Mouse (Mus musculus) midbrain, embryonic 11.5 days (tissue): ENCODE measurements around the gene Cnmd. TPM values are rescaled to one million over a fixed set of nuclear protein-coding genes. Genes with fewer than 3 reads are reported as not detected.

ENCODE experiments used
- ATAC-seq: fragments of 200-750 bp; cut with Nextera tagmentation; 2 replicates; pipeline ENCODE4 v1.8.0; 2017; ENCODE audit warnings: moderate TSS enrichment, moderate library complexity; ENCODE audit not compliant: low FRiP score
- DNase-seq: peaks from one replicate; pipeline ENCODE4 v3.0.0; 2015; ENCODE audit warnings: low spot score; ENCODE audit errors: missing footprints
- H3K27ac ChIP-seq: fragments of 300-500 bp; sonication (generic); 2 replicates; pipeline ENCODE4 v1.5.1; 2014; ENCODE audit warnings: low read depth, low read length
- H3K27me3 ChIP-seq: fragments of 300-500 bp; sonication (generic); 2 replicates; pipeline ENCODE4 v1.6.1; 2014; ENCODE audit warnings: mild to moderate bottlenecking, low read length, moderate library complexity, mixed read lengths; ENCODE audit not compliant: control insufficient read depth, insufficient read depth
- H3K36me3 ChIP-seq: fragments of 300-500 bp; sonication (generic); 2 replicates; pipeline ENCODE4 v1.6.1; 2014; ENCODE audit warnings: mild to moderate bottlenecking, low read length, moderate library complexity, mixed read lengths; ENCODE audit not compliant: control insufficient read depth, insufficient read depth
- H3K4me1 ChIP-seq: fragments of 300-500 bp; sonication (generic); 2 replicates; pipeline ENCODE4 v1.6.1; 2014; ENCODE audit warnings: low read length; ENCODE audit not compliant: control insufficient read depth, insufficient read depth
- H3K4me2 ChIP-seq: fragments of 300-500 bp; sonication (generic); 2 replicates; pipeline ENCODE4 v1.6.1; 2014; ENCODE audit warnings: mild to moderate bottlenecking, moderate library complexity
- H3K4me3 ChIP-seq: fragments of 300-500 bp; sonication (generic); 2 replicates; pipeline ENCODE4 v1.5.1; 2014; ENCODE audit warnings: low read depth, low read length
- H3K9ac ChIP-seq: fragments of 300-500 bp; sonication (generic); 2 replicates; pipeline ENCODE4 v1.6.1; 2014; ENCODE audit warnings: low read length
- H3K9me3 ChIP-seq: fragments of 300-500 bp; sonication (generic); 2 replicates; pipeline ENCODE4 v1.6.1; 2016; ENCODE audit warnings: low read length; ENCODE audit not compliant: control insufficient read depth
- WGBS: fragments of 180-500 bp; shearing (Covaris S2); extraction: QIAGEN DNeasy Blood & Tissue Kit; methylation state at CpG from one replicate; pipeline ENCODE4 v1.1.7; 2014; 5-methylcytosine and 5-hydroxymethylcytosine counted together
- polyA plus RNA-seq: library from polyadenylated mRNA; unstranded; fragments of >200 nt; fragmentation: Nextera tagmentation; extraction: Ambion mirVana; gene quantifications from 2 replicates; pipeline ENCODE4 v1.2.1, GENCODE M21; 2014

Cnmd gene
- polyA plus RNA-seq, 1 experiment from 2014 or later = 8.0 TPM

DNA sequence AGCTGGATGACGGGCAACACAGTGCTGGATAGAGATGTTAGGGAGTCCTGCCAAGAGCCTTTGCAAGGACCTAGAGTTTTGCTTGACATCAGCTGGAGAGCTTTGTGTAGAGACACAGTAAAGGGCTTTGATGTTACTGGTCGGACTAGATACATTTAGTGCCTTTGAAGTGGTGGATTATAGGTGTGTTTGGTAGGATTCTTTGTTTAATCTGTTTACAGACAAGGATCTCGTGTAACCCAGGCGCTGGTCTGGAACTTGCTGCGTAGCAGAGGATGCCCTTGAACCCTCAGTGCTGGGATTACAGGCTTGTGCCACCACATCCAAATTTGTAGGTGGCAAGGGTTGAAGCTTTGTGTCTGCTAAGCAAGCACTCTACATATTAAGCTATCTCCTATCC lies 67.9 kb downstream of the Cnmd start:
- Histone ChIP-seq H3K9ac (no peak overlapping the region), H3K36me3 (peaks cover 6% of the 10 kb centered on the region; the same call in 1 of the 2 replicates), H3K9me3 (no peaks in the 10 kb centered on the region), H3K27me3 (no peaks in the 10 kb centered on the region), H3K4me3 (no peak overlapping the region), H3K4me1 (no peaks in the 10 kb centered on the region; the same call in 1 of the 2 replicates), H3K4me2 (no peak overlapping the region), H3K27ac (no peak overlapping the region)
- ATAC-seq = no peak
- no peak for DNase-seq
- WGBS = 90% methylated on average over 5 of the region's 5 CpGs

DNA sequence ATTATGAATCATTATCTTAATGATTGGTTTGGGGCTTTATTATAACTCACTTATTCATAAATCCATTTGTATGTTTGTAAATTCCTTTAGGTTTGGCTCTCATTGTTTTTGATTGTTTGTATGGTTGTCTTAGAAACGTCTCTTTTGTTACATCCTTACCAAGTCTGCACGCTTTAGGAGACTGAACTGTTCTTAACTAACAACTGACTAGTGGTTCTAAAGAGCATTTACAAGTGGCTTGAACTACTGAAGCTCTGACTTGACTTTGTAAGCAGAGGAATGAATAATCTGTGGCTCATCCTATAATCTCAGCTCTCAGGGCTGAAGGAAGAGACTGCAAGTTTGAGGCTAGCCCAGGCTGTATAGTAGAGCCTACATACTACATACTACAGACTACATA lies 70.4 kb downstream of the Cnmd start:
- Histone ChIP-seq H3K9me3 (no peaks in the 10 kb centered on the region), H3K4me1 (peaks cover 11% of the 10 kb centered on the region), H3K27ac (no peak overlapping the region), H3K4me2 (no peak overlapping the region), H3K27me3 (no peaks in the 10 kb centered on the region), H3K36me3 (peaks cover 3% of the 10 kb centered on the region; the same call in 1 of the 2 replicates), H3K4me3 (no peak overlapping the region), H3K9ac (no peak overlapping the region)
- DNase-seq (no peak), ATAC-seq (no peak)
- WGBS = 86% methylated on average over 2 of the region's 2 CpGs

DNA sequence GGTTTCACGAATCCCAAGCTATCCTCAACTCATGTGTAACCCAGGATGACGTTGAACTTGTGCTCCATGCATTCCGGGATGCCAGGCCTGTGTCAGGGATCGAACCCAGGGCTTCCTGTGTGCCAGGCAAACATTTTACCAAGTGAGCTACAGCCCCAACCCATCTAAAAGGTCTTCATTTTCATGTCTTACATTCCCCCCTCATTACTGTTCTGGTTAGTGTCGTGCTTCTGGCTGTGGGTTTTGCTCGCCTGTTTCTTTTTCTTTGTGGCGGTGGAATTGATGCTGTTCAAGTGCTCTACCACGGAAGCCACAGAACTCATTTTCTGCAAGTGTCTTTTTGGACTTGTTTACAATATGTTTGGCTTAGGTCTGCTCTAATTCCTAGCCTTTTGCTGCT lies 71.1 kb downstream of the Cnmd start:
- no peak overlapping the region for H3K4me2 ChIP-seq
- no peaks in the 10 kb centered on the region for H3K27me3 ChIP-seq
- no peak overlapping the region for H3K9ac ChIP-seq
- H3K27ac ChIP-seq = no peak overlapping the region
- peaks cover 3% of the 10 kb centered on the region; the same call in 1 of the 2 replicates for H3K36me3 ChIP-seq
- no peak for ATAC-seq
- H3K4me1 ChIP-seq = peaks cover 11% of the 10 kb centered on the region
- H3K4me3 ChIP-seq = no peak overlapping the region
- no peak for DNase-seq
- no peaks in the 10 kb centered on the region for H3K9me3 ChIP-seq
- 98% methylated on average over 8 of the region's 8 CpGs for WGBS

DNA sequence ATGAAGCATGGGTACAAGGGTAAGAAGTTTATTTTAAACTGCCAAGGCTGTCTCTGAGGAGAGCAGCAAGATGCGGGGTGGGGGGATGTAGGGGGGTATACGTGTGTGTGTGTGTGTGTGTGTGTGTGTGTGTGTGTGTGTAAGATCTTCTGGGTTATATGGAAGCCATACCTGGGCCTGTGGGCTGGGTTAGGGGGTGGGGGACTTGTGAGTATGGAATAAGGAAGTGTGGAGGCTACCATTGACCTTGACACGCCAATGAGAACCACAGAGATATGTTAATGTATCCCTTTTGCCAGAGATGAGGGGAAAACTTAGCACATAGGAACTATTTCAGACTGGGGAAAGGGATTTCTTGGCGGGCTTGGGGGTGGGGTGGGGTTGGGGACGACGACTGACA lies 72.6 kb downstream of the Cnmd start:
- WGBS = 89% methylated on average over 6 of the region's 6 CpGs
- Histone ChIP-seq H3K4me3 (no peak overlapping the region), H3K27ac (no peak overlapping the region), H3K36me3 (no peaks in the 10 kb centered on the region), H3K9me3 (no peaks in the 10 kb centered on the region), H3K4me2 (no peak overlapping the region), H3K4me1 (peaks cover 11% of the 10 kb centered on the region), H3K27me3 (no peaks in the 10 kb centered on the region), H3K9ac (no peak overlapping the region)
- DNase-seq (no peak), ATAC-seq (no peak)

DNA sequence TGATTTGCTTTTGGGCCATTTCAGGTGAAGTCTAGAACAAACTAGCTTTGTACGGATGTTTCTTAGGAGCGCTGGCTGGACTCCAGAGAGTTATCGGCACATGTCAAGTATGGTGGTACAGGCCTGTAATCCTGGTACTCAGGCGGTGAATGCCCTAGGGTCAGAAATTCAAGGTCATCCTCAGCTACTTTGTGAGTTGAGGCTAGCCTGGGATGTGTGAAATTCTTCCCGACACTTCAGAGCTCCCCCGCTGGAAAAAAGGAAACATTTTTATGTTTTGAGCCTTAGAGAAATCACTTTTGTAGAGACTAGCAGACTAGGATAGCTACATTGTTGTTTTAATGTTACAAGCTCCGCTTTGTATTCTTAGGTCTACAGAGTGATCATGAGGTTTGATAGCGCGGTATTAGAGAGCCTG lies 73.4 kb downstream of the Cnmd start:
- no peaks in the 10 kb centered on the region for H3K36me3 ChIP-seq
- WGBS = 91% methylated on average over 9 of the region's 9 CpGs
- no peak for ATAC-seq
- peak overlapping the region; percentile 67 for H3K4me3 ChIP-seq
- H3K9me3 ChIP-seq = no peaks in the 10 kb centered on the region
- no peaks in the 10 kb centered on the region for H3K27me3 ChIP-seq
- peak overlapping the region; percentile 84 for H3K4me2 ChIP-seq
- H3K9ac ChIP-seq = peak overlapping the region; percentile 22; the same call in 1 of the 2 replicates
- no peak for DNase-seq
- H3K27ac ChIP-seq = no peak overlapping the region
- peaks cover 11% of the 10 kb centered on the region for H3K4me1 ChIP-seq

DNA sequence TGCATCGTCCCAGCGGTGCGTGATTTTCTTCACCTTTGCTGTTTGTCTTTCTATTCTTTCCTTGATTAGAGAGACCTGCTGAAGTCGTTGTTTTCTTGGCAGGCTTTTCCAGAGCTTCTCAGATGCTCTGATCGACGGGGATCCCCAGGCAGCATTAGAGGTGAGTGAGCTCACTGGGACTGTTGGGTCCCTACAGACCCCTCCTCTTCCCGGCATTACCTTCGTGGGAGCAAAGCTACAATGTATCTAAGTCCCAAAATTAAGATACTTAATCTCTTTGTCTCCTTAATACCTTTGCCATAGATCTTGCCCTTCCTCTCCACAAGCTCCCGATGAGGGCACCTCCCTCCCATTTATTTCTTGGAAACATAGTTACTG lies 74.1 kb downstream of the Cnmd start:
- DNase-seq = no peak
- WGBS = under 1% methylated on average over 9 of the region's 9 CpGs

More for the DNA sequence above, 74.1 kb downstream of the Cnmd start:
- peak overlapping the region; percentile 67 for H3K4me3 ChIP-seq
- H3K4me1 ChIP-seq = peaks cover 11% of the 10 kb centered on the region
- H3K9ac ChIP-seq = peak overlapping the region; percentile 78
- ATAC-seq = peak; percentile 38
- H3K36me3 ChIP-seq = no peaks in the 10 kb centered on the region
- 0 out of 2 replicates have a peak overlapping the region, but pooled peaks have one; percentile 40 for H3K27ac ChIP-seq
- no peaks in the 10 kb centered on the region for H3K27me3 ChIP-seq
- peak overlapping the region; percentile 84 for H3K4me2 ChIP-seq
- no peaks in the 10 kb centered on the region for H3K9me3 ChIP-seq

Other genes with a start within 250 kb of the Cnmd start
- 18.4 and 20.2 TPM in 2 replicates for gene Kbtbd7, start 235.7 kb downstream of the Cnmd start, polyA plus RNA-seq
- 4.6 and 5.1 TPM in 2 replicates for gene Kbtbd6, start 210.3 kb downstream of the Cnmd start, polyA plus RNA-seq
- 5.9 and 8.3 TPM in 2 replicates for gene Elf1, start 181.0 kb downstream of the Cnmd start, polyA plus RNA-seq
- gene Wbp4, start 180.7 kb downstream of the Cnmd start, polyA plus RNA-seq = 61.1 and 62.4 TPM in 2 replicates
- gene Sugt1, start 74.5 kb downstream of the Cnmd start, polyA plus RNA-seq = 163 and 166 TPM in 2 replicates
- 32.8 and 37.5 TPM in 2 replicates for gene Pcdh8, start 109.1 kb upstream of the Cnmd start, polyA plus RNA-seq